Mouse (Mus musculus) kidney, postnatal 10 days (tissue): ENCODE measurements around the gene Slc35g2.

Experiments used
- DNase-seq: peaks from one replicate; pipeline ENCODE4 v3.0.0; 2021; ENCODE audit warnings: mixed read lengths

Gene Slc35g2

DNA sequence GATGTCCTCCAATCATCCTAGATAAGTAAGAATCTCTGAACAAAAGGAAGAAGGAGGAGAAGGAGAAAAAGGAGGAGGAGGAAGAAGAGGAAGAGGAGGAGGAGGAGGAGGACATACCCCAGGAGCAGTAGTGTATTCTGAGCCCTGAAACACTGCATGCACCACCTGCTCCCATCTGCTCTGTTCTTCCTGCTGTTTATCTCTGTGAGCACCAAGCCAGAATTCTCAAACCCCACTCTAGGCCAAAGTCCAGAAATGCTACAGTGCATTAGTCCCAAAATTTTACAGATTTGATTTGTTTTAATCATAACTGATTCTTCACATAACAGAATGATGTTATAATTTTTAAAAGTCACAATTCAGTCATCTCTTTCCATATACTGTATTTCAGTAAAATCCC lies 11.9 kb downstream of the Slc35g2 start:
- no peak for DNase-seq

DNA sequence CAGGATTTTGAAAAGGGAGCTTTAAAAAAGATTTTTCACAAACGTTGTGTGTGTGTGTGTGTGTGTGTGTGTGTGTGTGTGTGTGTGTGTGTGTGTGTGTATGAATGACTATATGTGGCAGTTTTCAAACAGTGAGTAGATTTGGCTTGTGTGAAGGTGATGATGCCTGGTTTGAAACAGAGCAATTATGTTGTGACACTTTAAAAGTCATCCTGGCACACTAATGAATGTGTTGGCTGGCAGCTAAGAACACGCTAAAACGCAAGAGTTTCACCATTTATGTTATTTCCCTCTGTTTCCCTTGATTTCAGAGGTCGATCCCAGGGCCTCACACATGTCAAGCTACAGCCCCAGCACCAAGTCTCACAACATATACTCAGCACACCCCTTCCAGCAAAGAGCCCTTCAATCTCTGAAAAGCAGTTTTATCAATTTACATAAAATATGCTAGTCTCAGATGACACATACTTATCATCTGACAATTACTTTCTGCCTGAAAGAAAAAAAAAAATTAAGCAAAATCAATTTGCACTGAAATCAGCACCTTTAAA lies 12.8 kb downstream of the Slc35g2 start:
- DNase-seq: no peak

DNA sequence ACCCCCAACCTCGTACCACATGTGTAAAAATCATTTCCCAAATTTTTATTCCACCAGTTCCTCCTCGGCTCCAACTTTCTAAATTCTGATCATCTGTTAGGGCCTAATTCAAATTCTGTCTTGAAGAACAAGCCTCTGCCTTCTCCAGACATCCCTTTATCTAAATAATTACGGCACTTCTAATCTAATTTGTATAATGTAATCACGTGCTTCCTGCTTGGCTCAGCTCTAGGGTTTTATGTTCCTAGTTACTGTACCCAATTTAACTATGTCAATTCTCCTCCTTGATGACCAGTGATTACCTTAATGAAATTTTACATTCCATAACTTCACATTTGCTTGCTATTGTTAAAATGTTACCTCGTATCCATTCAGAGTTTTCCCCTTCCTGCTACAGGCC lies 15.2 kb downstream of the Slc35g2 start:
- no peak for DNase-seq

DNA sequence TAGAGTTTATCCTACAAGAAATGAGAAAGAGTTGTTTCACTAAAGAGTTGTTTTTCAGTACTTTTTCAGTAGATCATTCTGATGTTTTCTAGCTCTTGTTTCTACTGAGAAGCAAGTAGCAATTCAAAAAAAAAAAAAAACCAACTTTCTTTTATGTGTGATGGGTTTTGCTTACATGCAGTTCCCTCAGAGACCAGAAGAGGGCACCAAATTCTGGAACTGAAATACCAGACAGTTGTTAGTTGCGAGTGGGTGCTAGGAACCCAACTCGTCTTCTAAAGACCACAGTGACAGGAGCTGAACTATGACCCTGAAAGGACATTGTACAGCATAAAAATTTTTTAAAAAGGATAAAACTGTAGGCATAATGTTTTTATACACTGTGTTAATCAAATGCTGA lies 22.6 kb downstream of the Slc35g2 start:
- peak; percentile 33 for DNase-seq

DNA sequence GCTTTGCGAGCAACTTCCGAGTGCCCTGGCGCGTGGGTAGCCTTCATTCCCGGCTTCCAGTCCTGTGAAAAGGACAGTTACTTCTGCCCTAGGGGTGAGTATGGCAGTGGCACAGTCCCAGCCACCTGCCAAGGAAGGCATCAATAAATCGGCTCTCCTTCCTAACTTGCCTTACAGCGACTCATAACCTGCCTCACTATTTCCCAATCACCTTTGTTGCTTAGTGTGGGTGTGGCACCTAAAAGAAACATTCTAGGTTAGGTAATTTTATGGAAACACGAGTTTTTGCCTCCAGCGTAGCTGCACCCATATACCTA lies 24.3 kb downstream of the Slc35g2 start:
- no peak for DNase-seq

DNA sequence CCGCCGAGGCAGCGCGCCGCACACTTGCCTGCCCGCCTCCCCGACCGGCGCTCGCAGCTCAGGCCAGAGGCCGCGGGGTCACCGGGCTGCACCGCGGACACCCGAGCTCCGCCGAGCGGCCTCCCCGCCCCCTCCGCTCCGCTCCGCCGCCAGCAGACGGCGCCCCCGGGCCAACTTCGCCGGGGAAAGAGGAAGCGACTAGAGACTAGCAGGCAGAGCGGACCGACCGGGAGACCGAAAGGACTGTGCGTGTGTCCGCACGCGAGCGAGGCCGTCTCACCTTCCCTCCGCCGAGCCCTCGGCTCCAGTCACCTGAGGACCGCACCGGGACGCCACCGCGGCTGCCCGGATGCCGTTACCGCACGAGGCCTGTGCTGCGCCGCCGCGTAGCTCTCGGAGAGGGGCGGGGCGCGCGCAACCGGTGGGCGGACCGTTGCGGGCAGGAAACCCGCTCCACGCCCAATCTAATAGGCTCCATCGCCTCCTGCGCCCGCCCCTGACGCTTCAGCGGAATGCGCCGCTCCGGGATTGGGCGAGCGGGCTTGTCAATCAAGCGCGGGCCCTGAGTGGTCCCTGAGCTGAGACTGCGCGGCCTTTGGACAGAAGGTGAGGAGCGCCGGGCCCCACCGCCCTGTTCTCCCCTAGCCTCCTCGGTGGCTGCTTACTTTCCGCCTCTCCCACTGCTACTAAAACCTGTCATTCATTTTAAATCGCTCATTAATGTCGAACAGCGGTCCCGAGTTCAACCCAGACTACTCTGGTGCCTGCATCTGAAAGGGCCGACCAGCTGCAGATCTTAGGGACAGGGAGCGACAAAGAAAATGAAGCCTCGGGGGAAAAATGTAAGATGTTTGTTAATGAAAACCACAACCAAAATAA lies 24.9 kb downstream of the Slc35g2 start, which contains the start of gene Nck1:
Nck1 (minus strand) TSS at position 420 of the 879 bp plus-strand sequence.
- peak; percentile 100 for DNase-seq

DNA sequence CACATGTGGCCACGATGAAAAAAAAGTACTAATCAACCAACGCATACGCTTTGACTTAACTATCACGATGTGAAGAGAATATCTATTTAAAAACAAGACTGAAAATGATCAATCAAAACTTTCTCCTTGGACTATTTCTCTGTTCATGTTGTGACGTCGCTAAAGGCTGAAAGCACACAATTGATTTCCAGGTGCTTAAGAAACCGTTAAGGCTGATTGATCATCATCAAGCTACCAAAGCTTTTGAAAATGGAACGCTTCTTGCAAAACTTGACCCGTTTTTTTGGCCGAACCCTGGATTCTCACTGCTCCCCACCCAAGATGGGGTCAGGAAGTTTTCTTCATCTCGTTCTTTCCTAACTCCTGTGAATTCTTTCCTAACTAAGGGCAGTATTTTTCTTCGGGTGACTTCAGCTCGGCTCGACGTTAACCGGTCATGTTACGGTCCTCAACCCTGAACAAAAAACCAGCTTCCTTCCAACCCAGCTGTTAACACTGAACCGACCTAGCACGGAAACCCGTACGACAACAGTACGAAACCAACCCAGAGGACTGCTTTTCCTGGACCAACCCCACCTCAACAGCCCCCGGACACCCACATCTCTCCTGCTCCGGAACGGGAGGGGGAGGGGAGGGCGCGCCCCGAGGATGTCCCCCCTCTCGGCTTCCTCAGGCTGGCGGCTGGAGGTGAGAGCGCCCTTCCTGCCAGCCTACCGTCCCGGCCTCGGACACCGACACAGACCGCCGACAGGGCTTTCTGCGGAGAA lies 25.8 kb downstream of the Slc35g2 start:
- DNase-seq: peak; percentile 85

DNA sequence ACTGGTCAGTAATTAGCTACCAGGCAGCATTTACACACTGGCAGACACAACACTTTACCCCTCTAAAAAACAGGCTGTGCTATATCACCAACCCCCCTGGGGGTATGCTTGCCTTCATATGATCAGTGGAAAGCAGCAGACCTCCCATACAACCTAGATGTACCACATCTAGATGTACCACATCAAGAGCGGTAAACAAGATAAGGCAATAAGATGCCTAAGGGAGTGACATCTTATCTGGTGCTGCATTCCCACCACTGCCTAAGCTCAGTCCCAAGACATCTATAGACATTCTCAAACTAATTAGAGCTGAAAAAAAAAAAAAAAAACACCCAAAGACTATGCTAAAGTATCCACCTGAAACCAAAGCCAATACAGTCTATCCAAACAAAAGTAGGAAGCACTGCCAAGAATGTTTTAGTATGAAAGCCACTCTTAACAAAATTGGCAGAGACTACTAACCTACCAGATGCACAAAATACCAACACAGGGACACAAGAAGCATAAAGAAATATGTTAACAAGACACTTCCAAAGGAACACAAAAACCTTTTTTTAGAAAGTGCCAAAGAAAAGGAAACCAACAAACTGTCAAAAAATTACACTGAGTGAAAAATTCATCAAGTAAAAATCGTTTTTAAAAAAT lies 35.1 kb downstream of the Slc35g2 start:
- no peak for DNase-seq

DNA sequence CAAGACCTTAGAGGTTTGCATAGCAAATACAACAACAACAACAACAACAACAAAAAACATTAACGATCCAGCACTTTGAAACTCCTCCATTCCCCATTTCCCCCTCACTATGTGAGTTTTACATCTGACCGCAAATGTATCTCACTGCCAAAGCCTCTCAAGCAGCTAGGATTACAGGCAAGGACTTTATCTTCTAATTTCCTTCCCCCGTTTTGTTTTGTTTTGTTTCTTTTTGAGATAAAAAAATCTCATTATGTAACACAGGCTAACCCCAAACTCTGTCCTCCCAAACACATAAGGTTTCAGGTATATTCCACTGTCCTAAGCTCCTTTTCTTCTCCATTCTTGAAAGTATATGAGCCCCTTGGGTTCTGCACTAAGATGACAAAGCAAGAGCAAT lies 36.2 kb downstream of the Slc35g2 start:
- no peak for DNase-seq

DNA sequence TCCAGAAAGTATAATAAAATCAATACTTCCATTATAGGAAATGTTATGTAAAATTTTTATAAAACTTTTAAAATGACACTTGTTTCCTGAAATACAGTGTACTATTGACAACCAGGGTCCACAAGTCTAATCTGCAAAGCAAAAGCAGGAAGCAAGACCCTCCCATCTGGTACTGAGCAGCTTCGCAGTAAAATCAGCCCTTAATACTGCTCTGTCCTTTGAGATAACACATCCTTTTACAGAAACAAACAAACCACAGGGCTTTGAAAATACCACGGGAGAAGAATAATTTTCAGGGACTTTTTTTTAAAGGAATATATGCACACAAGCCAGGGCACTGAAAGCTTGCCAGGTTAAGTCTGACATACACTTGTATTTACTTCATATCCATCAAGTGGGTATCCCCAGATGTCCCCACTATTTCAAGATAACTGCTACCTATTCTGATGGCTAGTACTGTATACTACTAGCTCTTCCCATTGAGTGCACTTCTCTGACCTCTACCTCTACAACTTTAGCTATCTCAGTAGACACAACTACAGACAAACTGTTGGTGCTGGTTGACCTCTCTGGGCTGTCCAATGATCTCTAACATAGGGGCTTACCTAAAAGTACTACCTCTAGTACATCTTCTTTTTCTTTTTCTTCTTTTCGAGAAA lies 37.9 kb downstream of the Slc35g2 start:
- DNase-seq: no peak

DNA sequence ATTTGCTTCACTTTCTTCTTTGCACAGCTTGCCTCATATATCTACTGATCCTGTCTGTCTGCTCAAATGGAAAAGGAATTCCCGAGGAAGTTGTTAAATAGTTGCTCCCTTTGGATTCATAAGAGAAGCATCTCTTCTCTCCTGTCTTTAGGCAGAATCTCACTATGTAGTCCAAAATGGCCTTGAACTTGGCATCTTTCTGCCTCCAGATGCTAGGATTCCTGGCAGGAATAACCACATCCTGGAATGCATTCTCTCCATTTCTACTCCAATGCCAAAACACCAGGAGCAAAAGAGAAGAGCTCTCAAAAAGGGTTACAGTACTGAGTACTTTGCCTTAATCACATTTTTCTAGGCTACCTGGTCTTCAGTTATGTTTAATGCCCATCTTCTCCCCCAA lies 39.6 kb downstream of the Slc35g2 start:
- no peak for DNase-seq

DNA sequence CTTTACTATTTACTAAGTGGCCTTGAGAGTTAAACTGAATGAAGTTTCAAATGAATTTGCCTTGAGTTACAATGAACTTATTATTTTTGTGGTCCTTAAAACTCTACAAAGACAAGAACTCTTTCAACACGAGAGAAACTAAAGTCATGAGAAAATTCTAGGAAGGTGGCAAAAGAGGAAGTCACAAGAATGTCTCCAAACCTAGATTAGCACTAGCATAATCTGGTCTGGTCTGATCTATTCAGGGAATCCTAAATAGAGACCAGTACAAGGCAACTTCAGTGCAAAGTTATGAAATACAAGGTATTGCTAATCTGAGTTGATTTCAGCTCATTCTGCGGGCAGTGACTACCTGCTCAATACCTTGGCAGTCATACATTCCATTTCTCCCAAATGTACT lies 45.7 kb downstream of the Slc35g2 start:
- no peak for DNase-seq

DNA sequence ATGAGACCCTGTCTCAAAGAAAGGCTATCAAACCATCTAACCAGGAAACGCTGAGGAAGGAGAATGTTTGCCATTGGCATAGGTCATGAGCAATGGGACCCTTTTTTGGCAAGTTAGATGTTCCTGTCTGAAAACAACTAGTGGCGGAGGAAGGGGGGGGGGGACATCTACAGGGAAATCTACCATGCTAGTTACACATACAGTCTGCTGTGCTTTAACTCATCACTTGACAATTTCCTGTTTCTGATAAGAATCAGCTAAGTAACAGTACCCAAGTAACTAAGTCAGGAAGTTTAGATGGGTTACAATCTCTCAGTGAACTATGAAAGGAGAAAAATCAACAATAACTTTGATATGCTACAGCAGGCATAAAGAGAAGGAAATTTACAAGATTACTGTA lies 48.9 kb downstream of the Slc35g2 start:
- DNase-seq: no peak

DNA sequence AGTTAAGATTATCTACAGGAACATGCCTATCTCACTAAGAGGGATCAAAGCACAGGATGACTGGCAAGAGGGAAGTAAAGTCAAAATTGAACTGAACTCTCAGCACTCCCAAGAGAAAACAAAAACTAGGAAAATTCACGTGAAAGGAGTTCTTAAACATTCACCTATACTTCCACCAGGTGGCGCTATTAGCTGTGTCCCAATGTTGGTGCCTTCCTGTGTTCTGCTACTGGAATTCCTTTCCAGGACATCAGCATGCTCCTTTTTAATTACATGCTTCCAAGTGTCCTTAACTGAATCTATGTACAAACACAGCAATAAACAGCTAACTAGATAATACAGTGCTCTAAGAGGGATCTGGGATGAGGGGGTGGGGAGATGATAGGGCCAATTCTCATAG lies 50.3 kb downstream of the Slc35g2 start:
- DNase-seq: peak; percentile 72

DNA sequence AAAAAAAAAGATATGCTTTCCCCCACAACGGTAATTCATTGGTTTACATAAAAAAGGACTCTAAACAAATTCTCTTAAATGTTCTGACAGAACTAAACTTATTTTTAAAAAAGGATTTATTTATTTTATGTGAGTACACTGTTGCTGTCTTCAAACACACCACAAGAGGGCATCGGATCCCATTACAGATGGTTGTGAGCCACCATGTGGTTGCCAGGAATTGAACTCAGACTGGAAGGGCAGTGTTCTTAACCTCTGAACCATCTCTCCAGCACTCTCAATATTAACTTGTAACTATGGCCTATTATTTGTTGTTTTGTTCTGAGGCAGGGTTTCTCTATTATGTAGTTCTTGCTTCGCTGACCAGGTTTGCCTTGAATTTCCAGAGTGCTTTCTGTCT lies 50.9 kb downstream of the Slc35g2 start:
- DNase-seq: no peak

DNA sequence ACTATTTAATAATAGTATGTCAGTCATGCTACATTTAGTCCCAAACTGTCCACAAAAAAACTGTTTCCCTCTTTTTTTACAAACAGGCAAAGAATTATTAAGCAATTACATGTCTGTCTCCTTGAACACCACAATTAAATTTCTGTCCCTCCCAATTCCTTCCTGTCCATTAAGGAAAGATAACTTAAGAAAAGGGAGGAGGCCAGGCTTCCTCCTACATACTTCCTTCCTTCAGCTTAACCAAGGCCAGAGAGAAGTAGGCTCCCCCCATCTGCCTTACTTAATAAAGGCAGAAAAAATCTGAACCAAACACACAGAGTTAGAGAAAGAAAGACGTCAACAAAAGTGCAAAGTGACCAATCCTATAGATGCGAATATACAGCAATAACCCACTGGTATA lies 63.3 kb downstream of the Slc35g2 start:
- DNase-seq: no peak

DNA sequence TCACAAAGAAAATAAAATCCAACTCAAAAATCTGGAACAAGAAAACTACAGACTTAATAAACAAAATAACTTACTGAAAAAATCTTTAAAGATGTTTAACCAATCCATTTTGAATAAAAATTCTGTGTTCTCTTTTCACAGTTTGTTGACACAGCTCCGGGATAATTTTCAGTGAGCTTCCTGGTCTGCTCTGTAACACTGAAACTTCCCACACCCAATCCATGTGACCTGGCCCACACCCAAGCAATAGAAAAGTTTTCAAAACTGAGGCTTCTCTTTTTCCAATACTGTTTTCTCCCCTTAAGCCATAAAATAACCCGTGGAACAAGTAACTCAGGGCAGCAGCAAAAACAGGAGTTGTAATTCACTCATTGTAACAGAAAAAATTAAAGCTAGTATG lies 64.2 kb downstream of the Slc35g2 start:
- peak; percentile 71 for DNase-seq

DNA sequence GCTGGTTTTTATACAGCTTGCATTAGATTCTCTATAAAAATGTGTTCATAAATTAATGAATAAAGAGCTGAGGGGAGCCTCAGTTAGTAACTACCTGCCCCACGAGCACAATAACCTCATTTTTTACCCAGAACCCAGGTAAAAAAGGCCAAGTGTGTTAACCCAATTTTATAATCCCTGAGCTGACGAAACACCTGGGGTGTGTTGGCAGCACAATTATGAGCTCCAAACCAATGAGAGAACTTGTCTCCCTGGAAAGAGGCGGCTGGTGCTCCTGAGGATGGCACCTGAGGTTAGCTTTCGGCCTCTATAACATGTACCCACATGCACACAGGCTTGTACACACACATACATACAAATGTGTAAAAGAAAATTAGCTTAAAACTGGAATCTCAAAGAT lies 65.4 kb downstream of the Slc35g2 start:
- no peak for DNase-seq
